Mouse (Mus musculus) erythroblast, embryonic 14.5 days (primary cell): ENCODE measurements around the gene Tmem88b.

Experiments used
- GATA1 ChIP-seq: IDR thresholded peaks from 2 replicates; pipeline ENCODE4 v1.6.1; 2012; ENCODE audit warnings: low read length, inconsistent platforms, mixed read lengths
- TAL1 ChIP-seq: IDR thresholded peaks from 3 replicates; pipeline ENCODE4 v1.6.1; 2012; ENCODE audit warnings: low read length, inconsistent platforms, mixed read lengths

DNA sequence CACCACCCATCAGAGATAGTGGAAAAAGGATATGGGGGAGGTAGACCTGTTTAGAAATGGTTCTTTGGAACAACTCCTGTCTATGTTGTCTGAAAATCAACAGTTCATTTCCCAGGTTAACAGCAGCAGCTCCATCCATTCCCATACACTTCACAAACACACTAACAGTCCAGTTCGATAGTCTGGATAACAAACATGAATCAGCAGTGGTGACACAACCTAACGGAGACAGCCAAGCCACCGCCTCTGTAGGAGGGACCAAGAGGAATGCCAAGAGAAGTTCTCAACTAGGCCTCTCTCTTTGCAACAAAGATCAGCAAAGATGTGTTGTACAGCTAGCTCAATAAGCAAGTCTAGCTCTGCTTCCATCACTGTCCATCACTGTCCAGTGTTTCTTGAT, 23.3 kb downstream of the Tmem88b start:
- no peak for TF ChIP-seq GATA1
- TF ChIP-seq TAL1, result no peak
